Mouse (Mus musculus) left cerebral cortex, postnatal 10 days (tissue): Measurements from ENCODE around the gene Adgrg3. TPM values are rescaled to one million over a fixed set of nuclear protein-coding genes. Genes with fewer than 3 reads are reported as not detected.

Experiments used
- DNase-seq, 2 experiments: peaks; one replicate each; pipeline ENCODE4 v3.0.0; 2021 to 2022; ENCODE audit warnings: low spot score in 2 of 2, mixed read lengths in 1 of 2; ENCODE audit errors: extremely low spot score in 1 of 2
- intact Hi-C: fragments of 180-260 bp; cut with DNase I; formaldehyde crosslinking; loops from one replicate; pipeline ENCODE4 v1.15.1; 2025
- total RNA-seq, 2 experiments: library from RNA; stranded (reverse); gene quantifications; 2 replicates each; pipeline ENCODE4 v1.2.3; 2021

The Adgrg3 gene
- total RNA-seq, 2 experiments from 2014 or later, result 0.22 to 0.32 TPM

DNA sequence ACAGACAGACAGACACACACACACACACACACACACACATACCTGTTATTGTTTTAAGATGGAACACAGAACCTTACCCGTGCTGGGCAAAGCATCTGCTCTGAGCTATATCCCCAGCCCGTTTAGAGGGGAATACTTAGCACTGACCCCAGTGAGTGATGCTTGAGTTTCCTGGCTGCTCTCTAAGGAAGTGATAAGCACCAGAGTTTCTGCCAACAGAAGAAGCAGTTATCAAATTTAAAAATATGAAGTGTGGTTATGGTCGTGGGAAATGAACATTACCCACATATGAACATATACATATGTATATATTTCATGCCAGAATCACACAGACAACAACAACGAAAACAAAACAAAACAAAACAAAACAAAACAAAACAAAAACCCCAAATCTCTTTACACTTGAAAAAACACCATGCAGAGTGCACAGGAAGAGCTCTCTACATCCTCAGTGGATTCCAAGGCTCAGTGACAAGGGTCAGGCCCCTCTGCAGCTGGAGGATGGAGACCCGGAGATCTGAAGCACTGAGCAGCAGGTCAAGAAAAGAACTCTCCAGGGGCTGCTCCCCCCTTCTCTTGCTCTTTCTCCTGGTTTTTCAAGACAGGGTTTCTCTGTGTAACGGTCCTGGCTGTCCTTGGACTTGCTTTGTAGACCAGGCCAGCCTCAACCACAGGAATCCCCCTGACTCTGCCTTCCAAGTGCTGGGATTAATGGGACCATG, 42.5 kb downstream of the Adgrg3 start:
- DNase-seq, result no peak
- intact Hi-C loops, result no loop called here

DNA sequence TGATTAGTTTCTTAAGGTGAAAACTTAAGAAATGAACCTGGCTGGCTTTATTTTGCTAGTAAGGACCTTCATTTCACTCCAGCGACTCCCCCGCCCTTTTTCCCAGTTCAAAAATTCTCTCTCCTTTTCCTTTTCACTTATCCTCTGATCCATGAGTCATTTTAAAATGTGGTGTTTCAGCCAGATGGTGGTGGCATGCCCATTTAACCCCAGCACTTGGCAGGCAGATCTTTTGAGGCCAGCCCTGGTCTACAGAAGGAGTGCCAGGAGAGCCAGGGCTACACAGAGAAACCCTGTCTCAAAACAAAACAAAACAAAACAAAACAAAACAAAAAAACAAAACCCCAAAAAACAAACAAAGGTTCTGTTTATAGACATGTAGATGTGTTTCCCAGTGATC, 47.0 kb downstream of the Adgrg3 start:
- intact Hi-C loops, result no loop called here
- DNase-seq, result no peak

DNA sequence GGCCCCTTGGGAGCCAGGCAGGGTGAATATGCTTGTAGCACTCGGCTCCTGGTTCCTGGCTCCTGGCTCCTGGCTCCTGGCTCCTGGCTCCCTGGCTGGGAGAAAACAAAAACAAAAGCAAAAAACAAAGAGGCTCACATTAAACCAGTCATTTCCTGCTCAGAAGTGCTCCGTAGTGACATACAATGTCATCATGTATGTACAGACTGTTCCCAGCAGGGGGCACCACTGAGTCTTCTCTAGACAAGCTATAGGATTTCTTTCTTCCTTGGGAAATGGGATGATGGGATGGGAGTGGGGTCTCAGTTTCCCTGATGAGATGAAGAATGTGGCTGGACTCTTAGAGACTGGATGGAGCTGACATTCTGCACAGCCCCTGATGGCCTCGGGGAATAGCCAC, 50.1 kb downstream of the Adgrg3 start:
- DNase-seq, result peak in 1 of 2 experiments; percentile 63
- intact Hi-C loops, result no loop called here

DNA sequence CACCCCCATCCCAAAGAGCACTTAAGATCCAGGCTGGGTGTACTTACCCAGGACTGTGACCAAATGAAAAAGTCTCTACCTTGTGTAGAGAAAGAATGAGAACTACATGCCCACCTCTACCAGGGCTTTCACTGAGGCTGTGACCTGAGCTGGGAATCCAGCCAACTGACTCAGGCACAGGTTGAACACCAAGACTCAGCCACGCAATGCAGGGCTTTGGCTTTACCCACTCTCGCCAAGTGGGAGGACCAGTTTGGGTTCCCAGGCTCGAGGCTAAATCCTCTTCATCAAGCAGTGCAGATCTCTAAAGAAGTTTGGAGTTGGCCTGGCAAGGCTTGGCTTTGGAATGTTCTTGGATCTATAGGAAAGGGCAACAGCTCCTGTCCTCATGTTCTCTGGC, 58.0 kb downstream of the Adgrg3 start:
- no peak for DNase-seq
- intact Hi-C loops, result no loop called here

DNA sequence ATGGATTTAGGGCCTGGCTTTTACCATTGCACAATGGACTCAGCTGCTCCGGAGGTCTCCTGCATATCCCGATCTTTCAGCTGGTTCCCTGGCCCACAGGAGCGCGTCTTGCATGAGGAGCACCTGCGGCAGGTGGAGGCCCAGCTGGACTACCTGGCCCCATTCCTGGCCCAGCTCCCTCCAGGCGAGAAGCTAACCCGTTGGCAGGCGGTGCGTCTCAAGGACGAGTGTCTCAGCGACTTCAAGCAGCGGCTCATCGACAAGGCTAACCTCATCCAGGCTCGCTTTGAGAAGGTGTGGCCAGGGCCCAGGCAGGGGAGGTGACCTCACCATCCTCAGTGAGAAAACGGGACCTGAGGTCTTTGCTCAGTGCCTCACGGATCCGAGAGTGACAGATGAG, 58.7 kb downstream of the Adgrg3 start:
- no peak for DNase-seq
- intact Hi-C loops, result no loop called here

DNA sequence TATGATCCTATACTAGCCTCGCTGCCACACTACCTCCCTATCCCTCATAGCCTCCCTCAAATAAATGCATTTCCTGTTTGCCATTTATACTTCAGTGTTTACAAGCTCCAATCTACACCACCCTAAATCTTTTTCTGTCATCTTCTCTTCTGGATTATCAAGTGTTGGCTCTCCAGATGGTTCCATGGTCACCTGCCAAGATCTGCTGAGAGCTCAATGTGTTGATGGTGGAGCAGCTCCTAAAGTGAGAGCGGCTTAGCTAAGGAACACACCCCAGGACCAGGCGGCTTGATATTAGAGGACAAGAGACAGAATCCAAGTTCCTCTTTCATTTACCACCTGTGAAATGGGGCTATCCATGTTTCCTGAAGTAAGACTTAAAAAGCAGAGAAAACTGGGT, 60.6 kb downstream of the Adgrg3 start:
- DNase-seq, result no peak
- intact Hi-C loops, result no loop called here

GRCm38 (mm10) chr8:95079305-95079704, 61.8 kb downstream of the Adgrg3 start:
- DNase-seq, result no peak
- intact Hi-C loops, result no loop called here

DNA sequence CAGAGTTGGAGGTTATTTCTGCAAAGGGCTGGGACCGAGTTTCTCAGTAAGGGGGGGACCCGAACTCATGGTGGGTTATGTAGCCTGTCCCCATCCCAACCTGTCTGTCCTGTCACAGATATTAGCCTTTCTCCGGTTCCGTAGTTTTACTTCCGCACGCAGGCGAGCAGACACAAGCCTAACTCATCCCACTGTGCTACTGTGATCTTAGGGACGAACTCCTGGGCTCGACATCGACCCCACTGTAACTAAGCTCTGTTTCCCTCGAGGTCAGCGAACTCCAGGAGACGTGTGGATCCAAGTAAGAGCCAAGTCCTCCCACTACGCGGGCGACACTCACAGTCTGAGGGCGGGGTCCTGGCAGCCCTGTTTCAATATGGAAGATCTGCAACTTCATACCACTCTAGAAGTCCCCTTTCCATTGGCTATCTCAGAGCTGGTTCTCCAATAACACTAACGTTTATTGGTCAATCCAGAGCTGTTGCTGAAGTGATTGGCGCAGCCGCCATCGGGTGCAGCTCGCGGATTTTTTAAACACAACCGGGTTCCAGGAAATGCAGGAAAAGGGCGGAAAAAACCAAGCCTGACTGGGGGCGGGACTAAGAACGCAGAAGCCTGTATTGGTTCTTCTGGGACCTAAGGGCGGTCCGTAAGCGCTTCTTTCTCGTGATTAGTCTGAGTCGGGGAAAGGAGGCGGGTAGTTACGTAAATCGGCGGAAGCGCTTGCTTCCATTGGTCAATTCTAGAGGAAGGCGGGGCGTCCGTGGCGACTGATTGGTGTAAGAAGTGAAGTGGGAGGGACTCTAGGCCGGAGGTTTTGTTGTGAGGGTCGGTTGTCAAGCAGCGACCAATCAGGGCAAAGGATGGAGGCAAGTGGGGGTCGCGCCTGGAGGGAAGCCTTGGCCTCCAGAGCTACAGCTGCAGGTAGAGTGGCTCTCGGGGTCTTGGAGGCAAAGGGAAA, 63.2 kb downstream of the Adgrg3 start, which contains the start of gene Katnb1:
Gene Katnb1 (plus strand): TSS at position 806 of the 961 bp plus-strand sequence.
- intact Hi-C loops, result loop anchor here (5.0 kb wide), 1 partner anchor 133 kb away; no protein-coding TSS in a partner anchor
- DNase-seq, result peak; percentile 99

DNA sequence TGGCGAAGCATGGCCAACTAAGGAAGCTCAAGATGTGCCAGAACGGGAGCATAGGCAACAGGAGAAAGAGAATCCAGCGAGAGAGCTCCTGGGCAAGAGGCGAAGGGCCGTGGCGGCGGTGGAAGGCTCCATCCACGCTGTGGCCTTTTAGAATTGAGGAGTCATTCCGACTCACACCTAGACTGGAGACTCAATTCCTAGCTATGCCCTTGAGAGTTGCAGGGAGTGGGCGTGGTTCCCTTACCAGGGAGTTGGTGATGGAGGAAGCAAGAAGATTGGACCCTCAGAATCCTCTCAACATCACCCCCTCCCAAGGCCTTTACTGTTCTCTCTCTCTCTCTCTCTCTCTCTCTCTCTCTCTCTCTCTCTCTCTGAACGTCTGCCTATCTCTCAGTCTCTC, 64.2 kb downstream of the Adgrg3 start:
- no peak for DNase-seq
- intact Hi-C loops, result loop anchor here (5.0 kb wide), 1 partner anchor 134 kb away; no protein-coding TSS in a partner anchor

DNA sequence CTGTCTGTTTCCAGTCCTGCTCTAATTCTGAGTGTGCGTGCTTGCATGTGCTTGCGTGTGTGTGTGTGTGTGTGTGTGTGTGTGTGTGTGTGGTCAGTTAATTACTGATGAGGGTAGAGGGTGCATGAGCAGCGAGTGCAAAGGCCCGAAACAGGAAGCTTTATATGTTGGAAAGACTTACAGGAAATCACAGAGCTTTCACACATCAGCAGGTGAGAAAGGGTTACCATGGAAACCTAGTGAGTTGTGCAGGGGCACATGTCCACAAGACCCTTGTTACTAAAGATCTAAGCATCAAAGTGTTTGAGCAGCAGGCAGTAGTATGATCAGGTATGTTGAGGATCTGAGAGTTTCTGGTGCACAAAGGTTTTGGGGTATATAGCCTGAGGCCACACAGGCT, 66.8 kb downstream of the Adgrg3 start:
- DNase-seq, result no peak
- intact Hi-C loops, result loop anchor here (5.0 kb wide), 1 partner anchor 137 kb away; no protein-coding TSS in a partner anchor

- no peak for DNase-seq
- intact Hi-C loops, result loop anchor here (5.0 kb wide), 1 partner anchor 138 kb away; no protein-coding TSS in a partner anchor
These were observed 67.4 kb downstream of the Adgrg3 start for GRCm38 (mm10) chr8:95084744-95085431.

DNA sequence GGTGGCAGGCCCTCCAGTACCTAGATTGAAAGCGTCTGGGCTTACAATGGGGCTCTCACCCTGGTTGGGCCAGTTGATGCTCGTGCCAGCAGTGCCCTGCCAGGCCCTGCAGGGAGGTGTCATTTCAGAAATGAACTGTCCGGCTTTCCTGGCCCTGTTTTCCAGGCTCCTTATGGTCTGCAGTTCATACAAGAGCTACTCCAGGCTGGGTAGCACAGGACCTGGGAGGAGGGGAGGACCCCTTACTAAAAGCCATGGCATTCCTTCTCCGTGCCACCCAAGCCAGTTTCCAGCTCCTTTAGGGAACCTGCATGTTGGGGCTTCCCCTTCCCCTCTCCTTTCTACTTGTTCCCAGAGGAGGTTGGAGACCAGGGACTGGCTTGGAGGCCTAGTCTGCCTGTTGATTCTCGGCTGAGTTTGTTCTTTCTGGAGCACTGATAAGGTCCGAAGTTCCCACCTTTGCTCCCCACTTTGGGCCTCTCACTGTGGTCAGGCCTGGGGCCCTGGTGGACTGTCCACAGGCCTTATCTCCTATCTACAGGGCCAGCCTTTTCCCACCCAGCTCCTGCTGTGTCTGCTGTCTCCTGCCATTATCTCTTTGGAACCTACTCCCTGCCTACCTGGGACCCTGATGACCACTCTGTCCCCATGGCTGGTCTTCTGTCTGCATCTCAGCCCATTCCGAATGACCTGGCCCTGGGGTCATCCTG, 68.1 kb downstream of the Adgrg3 start:
- intact Hi-C loops, result no loop called here
- DNase-seq, result no peak

DNA sequence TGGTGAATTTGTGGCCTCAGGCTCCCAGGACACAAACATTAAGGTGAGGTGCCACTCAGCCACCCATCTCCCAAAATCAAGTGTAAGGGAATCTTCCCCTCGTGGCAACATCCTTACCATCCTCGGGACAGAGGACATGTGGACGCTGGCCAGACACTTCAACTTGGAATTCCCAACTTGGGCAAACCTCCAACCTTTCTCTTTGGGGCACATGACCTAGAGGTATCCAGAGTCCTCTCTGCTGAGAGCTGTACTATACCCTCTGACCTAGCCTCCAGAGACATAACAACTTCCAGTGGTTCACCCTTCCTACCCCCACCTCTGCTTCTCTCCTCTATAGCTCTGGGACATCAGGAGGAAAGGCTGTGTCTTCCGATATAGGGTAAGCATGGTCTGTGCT, 76.1 kb downstream of the Adgrg3 start:
- no peak for DNase-seq
- intact Hi-C loops, result no loop called here

Other genes with a start within 250 kb of the Adgrg3 start
- 100 to 1,000 TPM; 417 to 438 TPM for gene Cx3cl1, start 245.7 kb upstream of the Adgrg3 start, total RNA-seq
- gene Ccl17, start 207.2 kb upstream of the Adgrg3 start, total RNA-seq, result 10 to 100 TPM; 10.8 to 12.3 TPM
- gene Coq9, start 179.4 kb upstream of the Adgrg3 start, total RNA-seq, result 10 to 100 TPM; 58.7 to 62.1 TPM
- 10 to 100 TPM; 75.8 to 82.3 TPM for gene Ciapin1, start 179.3 kb upstream of the Adgrg3 start, total RNA-seq
- gene Polr2c, start 160.2 kb upstream of the Adgrg3 start, total RNA-seq, result 10 to 100 TPM; 50.9 to 55.1 TPM
- 10 to 100 TPM; 74.9 to 79.5 TPM for gene Dok4, start 141.4 kb upstream of the Adgrg3 start, total RNA-seq
- gene Ccdc102a, start 99.6 kb upstream of the Adgrg3 start, total RNA-seq, result 1 to 10 TPM; 2.6 to 3.3 TPM
- not detected for gene Adgrg5, start 94.0 kb upstream of the Adgrg3 start, total RNA-seq
- gene Adgrg1, start 42.9 kb upstream of the Adgrg3 start, total RNA-seq, result 100 to 1,000 TPM; 122 to 128 TPM
- 1 to 10 TPM in 1 of 2 experiments, under 1 TPM in 1; 0.86 to 1.6 TPM for gene Drc7, start 37.4 kb downstream of the Adgrg3 start, total RNA-seq
- gene Katnb1, start 63.5 kb downstream of the Adgrg3 start, total RNA-seq, result 10 to 100 TPM; 40.9 to 45.3 TPM
- 10 to 100 TPM; 56.2 to 58.6 TPM for gene Kifc3, start 185.1 kb downstream of the Adgrg3 start, total RNA-seq